Mouse (Mus musculus): ENCODE results near the gene Hoxa4.

The Hoxa4 gene

DNA sequence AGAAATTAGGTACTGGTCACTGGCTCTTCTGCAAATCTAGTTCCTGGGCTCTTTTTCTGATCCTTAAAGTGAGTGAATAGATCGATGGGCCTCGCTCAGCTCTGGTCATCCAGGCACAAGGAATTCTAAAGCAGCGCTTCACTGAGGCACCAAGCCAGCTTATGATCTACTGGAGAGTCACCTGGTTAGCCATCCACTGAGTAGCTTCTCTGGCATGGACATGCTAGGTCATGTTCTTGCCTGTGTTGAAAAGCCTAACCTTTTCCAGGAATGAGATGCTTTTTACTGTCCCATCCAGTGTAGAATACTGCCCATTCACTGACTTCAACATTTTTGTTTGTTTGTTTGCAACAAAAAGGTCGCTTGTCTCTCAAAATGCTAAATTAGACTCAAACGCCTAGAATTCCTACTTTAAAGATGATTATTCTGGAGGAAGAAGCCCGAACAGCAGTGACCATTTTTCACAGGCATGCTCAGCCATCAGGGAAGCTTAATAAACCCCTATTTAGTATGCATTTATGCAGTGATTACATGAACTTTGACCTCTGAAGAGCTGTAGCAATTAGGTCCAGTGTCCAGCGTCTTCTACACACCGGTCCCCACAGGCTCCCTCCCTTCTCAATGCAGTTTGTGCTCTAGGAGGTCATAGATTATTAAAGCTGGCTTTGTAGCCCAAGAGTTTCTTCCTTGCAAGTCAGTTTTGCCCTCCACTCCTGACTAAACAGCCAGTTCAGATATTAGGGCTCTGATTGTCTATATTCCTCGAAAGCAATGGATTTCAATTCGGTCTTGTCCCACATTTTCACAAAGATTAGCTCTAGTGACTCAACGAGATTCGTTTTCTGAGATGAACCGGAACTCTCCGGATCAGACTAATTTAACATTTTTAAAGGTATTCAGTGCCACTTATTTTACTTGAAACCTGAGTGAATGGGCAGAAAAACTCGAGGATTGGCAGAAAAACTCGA, 39.0 kb downstream of the Hoxa4 start:
- in situ Hi-C loops (cut with MboI) = no loop called here

DNA sequence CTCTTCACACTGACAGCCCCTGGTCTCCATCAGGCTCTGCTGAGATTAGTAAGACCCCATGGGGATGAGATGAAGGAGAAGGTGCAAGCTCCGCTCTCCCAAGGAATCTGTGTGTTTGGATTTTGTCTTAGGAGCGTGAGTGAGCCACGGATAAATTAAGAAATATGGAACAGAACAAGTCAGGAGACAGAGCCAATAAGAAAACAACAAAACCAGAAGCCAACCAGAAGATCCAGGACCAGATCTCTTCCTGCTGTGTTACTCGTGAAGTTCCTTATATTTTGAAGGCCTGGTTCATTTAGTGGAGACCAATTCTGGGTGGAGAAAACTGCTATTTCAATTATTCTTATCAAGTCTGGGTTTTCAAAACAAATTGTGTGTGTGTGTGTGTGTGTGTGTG, 40.0 kb downstream of the Hoxa4 start:
- in situ Hi-C loops (cut with MboI) = no loop called here

DNA sequence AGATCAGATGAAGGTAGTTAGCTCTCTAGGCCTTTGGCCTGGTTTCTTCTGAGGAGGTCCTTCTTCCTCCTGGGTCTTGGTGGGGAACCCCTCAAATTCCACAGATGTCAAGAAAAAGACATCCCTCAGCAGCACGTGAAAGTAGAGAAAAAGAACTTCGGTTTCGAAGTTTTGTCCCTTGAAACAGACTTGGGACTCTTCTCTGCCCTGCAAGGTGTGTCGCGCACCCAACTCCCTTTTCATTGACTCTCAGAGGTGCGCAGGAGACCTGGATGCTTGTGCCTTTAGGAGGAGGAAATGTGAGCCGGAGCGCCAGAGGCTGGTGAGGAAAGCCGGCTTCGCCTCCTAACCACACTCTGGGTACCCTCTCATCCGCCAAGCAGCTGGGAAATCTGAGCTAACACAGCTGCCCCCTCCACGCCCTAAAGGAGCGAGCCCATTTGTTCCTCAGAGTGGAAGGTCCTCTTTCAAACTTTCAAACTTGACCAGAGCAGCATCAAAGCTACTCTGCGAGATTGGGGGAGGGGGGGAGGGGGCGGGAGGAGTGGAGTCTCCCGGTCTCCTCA, 41.1 kb downstream of the Hoxa4 start:
- in situ Hi-C loops (cut with MboI) = no loop called here
